Mouse (Mus musculus): ENCODE results near the gene Dach1. TPM values are rescaled to one million over a fixed set of nuclear protein-coding genes. Genes with fewer than 3 reads are reported as not detected.

Dach1 gene
- total and polyA plus RNA-seq, 3 experiments = not detected

GRCm38 (mm10) chr14:98171861-98172260, 2.3 kb upstream of the Dach1 start:
- DNase-seq (ENCODE audit: extremely low read depth) = no peak
- H3K4me3 ChIP-seq (replicated peaks in 1 of 3; ENCODE audit: low read depth in 2 of 3, low read length in 2 of 3, poor library complexity in 1 of 3) = no peak overlapping the region
- H3K4me1 ChIP-seq (ENCODE audit: control insufficient read depth in 1 of 2, insufficient read depth in 2 of 2) = no peaks in the 10 kb centered on the region
- no peaks in the 10 kb centered on the region for H3K36me3 ChIP-seq (replicated peaks in 1 of 2; ENCODE audit: control insufficient read depth in 1 of 2, insufficient read depth in 1 of 2, low read length in 1 of 2)
- TF ChIP-seq MAZ (IDR thresholded peaks at IDR 0.05; ENCODE audit: low read depth, low read length) (no peak), USF1 (IDR thresholded peaks at IDR 0.05; ENCODE audit: low read depth, low read length) (no peak), TBP (conservative IDR thresholded peaks at IDR 0.05; ENCODE audit: low read depth, low read length) (no peak), PAX5 (IDR thresholded peaks at IDR 0.05; ENCODE audit: low read length) (no peak), ZKSCAN1 (IDR thresholded peaks at IDR 0.05; ENCODE audit: borderline replicate concordance, low read depth, low read length) (no peak), NRF1 (IDR thresholded peaks at IDR 0.05; ENCODE audit: low read depth, low read length) (no peak), ZMIZ1 (IDR thresholded peaks at IDR 0.05; ENCODE audit: low read depth, low read length) (no peak), NELFE (IDR thresholded peaks at IDR 0.05; ENCODE audit: low read depth, low read length) (no peak), RAD21 (IDR thresholded peaks at IDR 0.05; ENCODE audit: low read depth, low read length) (no peak), MAX (IDR thresholded peaks at IDR 0.05; ENCODE audit: low read length) (no peak), MAFK (IDR thresholded peaks at IDR 0.05; ENCODE audit: insufficient replicate concordance, low read length) (no peak), UBTF (IDR thresholded peaks at IDR 0.05; ENCODE audit: low read depth, low read length) (no peak), KAT2A (IDR thresholded peaks at IDR 0.05; ENCODE audit: insufficient replicate concordance, low read length) (no peak), POLR2AphosphoS2 (IDR thresholded peaks at IDR 0.05; ENCODE audit: low read depth, low read length) (no peak), BHLHE40 (IDR thresholded peaks at IDR 0.05; ENCODE audit: low read depth, low read length) (no peak), TCF12 (IDR thresholded peaks at IDR 0.05; ENCODE audit: low read depth, low read length) (no peak)
- in situ Hi-C loops (cut with MboI; ENCODE audit: low pct_ligation_motif_present, low pct_unique_long_range_greater_than_20kb, low sequenced_read_pairs) = no loop called here
- H3K9ac ChIP-seq (ENCODE audit: insufficient read depth, low read depth) = no peak overlapping the region
- dilution Hi-C loops (cut with MboI; ENCODE audit: extremely low pct_ligation_motif_present, extremely low pct_unique_long_range_greater_than_20kb, low sequenced_read_pairs) = no loop called here
- H3K27ac ChIP-seq (ENCODE audit: insufficient read depth, low read depth) = no peak overlapping the region
- no peaks in the 10 kb centered on the region for H3K79me2 ChIP-seq (replicated peaks; ENCODE audit: control insufficient read depth, extremely low read depth, insufficient read depth, poor library complexity, severe bottlenecking)
- no peaks in the 10 kb centered on the region for H3K27me3 ChIP-seq (replicated peaks)
- no peak overlapping the region for H3K4me2 ChIP-seq (ENCODE audit: insufficient read depth, low read depth, poor library complexity, severe bottlenecking)
- H3K9me3 ChIP-seq (replicated peaks; ENCODE audit: low read length) = peaks cover 42% of the 10 kb centered on the region

GRCm38 (mm10) chr14:98168908-98169401, 610 bp downstream of the Dach1 start:
- Histone ChIP-seq H3K4me3 (replicated peaks in 1 of 3; ENCODE audit: low read depth in 2 of 3, low read length in 2 of 3, poor library complexity in 1 of 3) (no peak overlapping the region), H3K79me2 (replicated peaks; ENCODE audit: control insufficient read depth, extremely low read depth, insufficient read depth, poor library complexity, severe bottlenecking) (no peaks in the 10 kb centered on the region), H3K9ac (ENCODE audit: insufficient read depth, low read depth) (no peak overlapping the region), H3K36me3 (replicated peaks in 1 of 2; ENCODE audit: control insufficient read depth in 1 of 2, insufficient read depth in 1 of 2, low read length in 1 of 2) (no peaks in the 10 kb centered on the region), H3K9me3 (replicated peaks; ENCODE audit: low read length) (peaks cover 38% of the 10 kb centered on the region), H3K27me3 (replicated peaks) (no peaks in the 10 kb centered on the region), H3K4me1 (ENCODE audit: control insufficient read depth in 1 of 2, insufficient read depth in 2 of 2) (no peaks in the 10 kb centered on the region), H3K27ac (ENCODE audit: insufficient read depth, low read depth) (no peak overlapping the region), H3K4me2 (ENCODE audit: insufficient read depth, low read depth, poor library complexity, severe bottlenecking) (no peak overlapping the region)
- no peak for TF ChIP-seq RAD21 (IDR thresholded peaks at IDR 0.05; ENCODE audit: low read depth, low read length)
- no peak for TF ChIP-seq MAX (IDR thresholded peaks at IDR 0.05; ENCODE audit: low read length)
- TF ChIP-seq ZNF384 (IDR thresholded peaks at IDR 0.05; ENCODE audit: low read depth, low read length) = no peak
- no peak for TF ChIP-seq MAZ (IDR thresholded peaks at IDR 0.05; ENCODE audit: low read depth, low read length)
- TF ChIP-seq MEF2A (IDR thresholded peaks at IDR 0.05; ENCODE audit: borderline replicate concordance, low read depth, low read length) = no peak
- TF ChIP-seq MYC (IDR thresholded peaks at IDR 0.05; ENCODE audit: low read depth, low read length) = no peak
- TF ChIP-seq CTCF (conservative IDR thresholded peaks at IDR 0.05 in 1 of 2, IDR thresholded peaks at IDR 0.05 in 1 of 2; ENCODE audit: low read depth in 2 of 2, low read length in 2 of 2) = no peak
- TF ChIP-seq ELF1 (IDR thresholded peaks at IDR 0.05; ENCODE audit: low read depth, low read length) = no peak
- TF ChIP-seq ZMIZ1 (IDR thresholded peaks at IDR 0.05; ENCODE audit: low read depth, low read length) = no peak
- no peak for TF ChIP-seq ETS1 (conservative IDR thresholded peaks at IDR 0.05; ENCODE audit: low read depth, low read length)
- no peak for TF ChIP-seq NELFE (IDR thresholded peaks at IDR 0.05; ENCODE audit: low read depth, low read length)
- TF ChIP-seq HCFC1 (IDR thresholded peaks at IDR 0.05; ENCODE audit: low read depth, low read length) = no peak
- no peak for TF ChIP-seq NRF1 (IDR thresholded peaks at IDR 0.05; ENCODE audit: low read depth, low read length)
- DNase-seq (ENCODE audit: extremely low read depth) = no peak
- in situ Hi-C loops (cut with MboI; ENCODE audit: low pct_ligation_motif_present, low pct_unique_long_range_greater_than_20kb, low sequenced_read_pairs) (no loop called here), dilution Hi-C loops (cut with MboI; ENCODE audit: extremely low pct_ligation_motif_present, extremely low pct_unique_long_range_greater_than_20kb, low sequenced_read_pairs) (no loop called here)
